Mouse (Mus musculus) neutrophil, adult 5-6 weeks (primary cell): ENCODE measurements around the gene Hspb3. TPM values are rescaled to one million over a fixed set of nuclear protein-coding genes. Genes with fewer than 3 reads are reported as not detected.

Experiments used
- ATAC-seq: fragments of 151-379, 151-347 bp; 2 replicates; pipeline ENCODE4 v1.8.0; 2017; ENCODE audit warnings: mild to moderate bottlenecking, moderate TSS enrichment; ENCODE audit not compliant: insufficient number of reproducible peaks, poor library complexity, low FRiP score, severe bottlenecking; ENCODE audit errors: extremely low read depth
- total RNA-seq: library from RNA; stranded (forward); fragments of 200-1000 nt; gene quantifications from 2 replicates; pipeline ENCODE4 v1.2.3, GENCODE M21; 2017

Gene Hspb3
- total RNA-seq, 1 experiment from 2014 or later, result not detected

- ATAC-seq, result no peak
Observed at GRCm38 (mm10) chr13:113613341-113613740, 50.1 kb downstream of the Hspb3 start.

Other genes with a start within 250 kb of the Hspb3 start
- gene Snx18, start 45.1 kb downstream of the Hspb3 start, total RNA-seq, result 84.5 and 95.9 TPM in 2 replicates
- 5.2 and 7.1 TPM in 2 replicates for gene Arl15, start 130.8 kb upstream of the Hspb3 start, total RNA-seq